Mouse (Mus musculus) induced T-regulatory cell, adult 2 months (primary cell): ENCODE measurements around the gene Rad9b.

Source experiments
- DNase-seq: peaks from one replicate; pipeline ENCODE4 v3.0.0-alpha.2; 2012; ENCODE audit warnings: low read depth

Rad9b gene

DNA sequence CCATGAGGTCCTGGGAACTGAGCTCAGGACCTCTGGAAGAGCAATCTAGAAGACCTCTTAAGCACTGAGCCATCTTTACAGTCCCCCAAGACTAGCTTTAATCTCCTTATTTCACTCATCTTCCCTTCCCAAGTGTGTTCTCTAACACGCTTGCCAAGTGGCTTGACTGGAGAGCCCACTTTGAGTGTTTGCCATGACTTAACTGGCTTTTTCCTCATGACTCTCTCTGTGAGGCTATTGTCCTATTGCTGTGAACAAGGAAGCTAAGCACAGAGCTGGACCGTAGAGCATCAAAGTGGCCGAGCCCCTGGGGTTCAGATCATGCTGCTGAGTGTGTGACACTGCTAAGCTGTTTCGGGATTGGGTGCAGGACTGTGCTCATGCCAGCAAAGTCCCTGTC is 41.7 kb downstream of the Rad9b start:
- no peak for DNase-seq

DNA sequence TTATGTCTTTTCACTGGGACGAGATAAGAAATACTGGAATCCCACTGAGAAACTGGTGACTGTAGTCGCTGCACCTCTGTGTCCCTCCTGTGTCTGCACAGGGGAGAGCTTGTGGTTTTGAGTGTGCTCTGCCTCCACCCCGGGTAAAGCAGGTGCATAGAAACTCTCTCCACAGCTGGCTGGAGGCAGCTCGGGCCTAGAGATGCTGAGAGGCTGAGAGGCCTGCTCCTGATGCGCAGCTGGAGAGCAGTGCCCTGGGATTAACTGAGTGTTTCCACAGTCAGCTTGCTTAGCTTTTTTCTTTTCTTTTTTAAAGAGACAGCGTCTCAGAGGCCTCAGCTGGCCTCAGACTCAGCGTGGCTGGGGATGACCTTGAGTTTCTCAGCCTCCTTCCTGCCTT is 42.3 kb downstream of the Rad9b start:
- DNase-seq, result no peak

DNA sequence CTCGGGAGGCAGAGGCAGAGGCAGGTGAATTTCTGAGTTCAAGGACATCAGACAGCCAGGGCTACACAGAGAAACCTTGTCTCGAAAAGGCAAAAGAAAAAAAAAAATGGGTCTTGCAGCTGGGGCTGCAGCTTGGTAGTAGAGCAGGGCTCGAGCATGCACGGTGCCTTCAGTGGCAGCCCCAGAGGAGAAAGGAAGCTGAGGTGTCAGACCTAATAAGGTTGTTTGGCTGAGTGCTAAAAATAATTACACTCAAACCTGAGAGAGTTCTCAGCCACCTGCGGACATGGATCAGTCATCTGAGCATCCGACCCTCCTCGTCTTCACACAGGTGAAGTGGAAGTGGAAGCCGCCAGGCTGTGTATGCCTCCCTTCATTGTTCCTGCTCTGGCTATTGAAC is 43.3 kb downstream of the Rad9b start:
- DNase-seq, result no peak

DNA sequence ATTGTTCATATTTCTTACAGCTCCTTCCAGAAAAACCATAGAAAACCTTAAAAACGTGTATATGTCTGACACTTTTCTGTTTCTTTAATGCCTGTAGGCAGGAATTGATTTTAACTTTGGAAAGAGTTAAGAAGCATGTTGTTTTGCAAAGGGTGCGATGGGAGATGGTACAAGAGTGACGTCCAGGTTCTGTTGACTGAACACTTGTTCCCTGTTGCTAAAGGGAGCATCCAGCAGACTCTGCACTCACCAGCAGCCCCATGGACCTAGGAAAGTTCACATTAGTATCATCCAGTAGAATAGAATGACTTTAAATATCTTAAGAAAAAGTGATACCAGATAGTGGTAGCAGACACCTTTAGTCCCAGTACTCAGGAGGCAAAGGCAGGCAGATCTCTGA is 47.5 kb downstream of the Rad9b start:
- no peak for DNase-seq

DNA sequence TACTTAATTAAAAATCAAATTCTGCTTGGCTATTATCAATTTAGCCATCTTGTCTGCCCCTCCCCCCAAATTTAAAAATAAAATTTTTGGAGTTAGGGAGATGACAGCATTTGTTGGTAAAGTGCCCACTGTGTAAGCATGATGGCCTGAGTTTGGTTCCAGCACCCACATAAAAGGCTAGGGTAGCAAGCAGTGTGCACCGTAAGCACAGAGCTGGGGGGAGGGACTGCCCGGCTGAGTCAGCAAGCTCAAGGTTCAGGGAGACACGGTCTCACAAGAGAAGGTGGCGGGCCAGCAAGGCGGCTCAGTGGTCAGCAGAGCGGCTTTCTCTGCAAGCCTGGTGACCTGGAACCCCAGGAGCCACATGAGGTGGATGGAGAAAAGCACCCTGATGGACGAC is 48.6 kb downstream of the Rad9b start:
- DNase-seq, result no peak

DNA sequence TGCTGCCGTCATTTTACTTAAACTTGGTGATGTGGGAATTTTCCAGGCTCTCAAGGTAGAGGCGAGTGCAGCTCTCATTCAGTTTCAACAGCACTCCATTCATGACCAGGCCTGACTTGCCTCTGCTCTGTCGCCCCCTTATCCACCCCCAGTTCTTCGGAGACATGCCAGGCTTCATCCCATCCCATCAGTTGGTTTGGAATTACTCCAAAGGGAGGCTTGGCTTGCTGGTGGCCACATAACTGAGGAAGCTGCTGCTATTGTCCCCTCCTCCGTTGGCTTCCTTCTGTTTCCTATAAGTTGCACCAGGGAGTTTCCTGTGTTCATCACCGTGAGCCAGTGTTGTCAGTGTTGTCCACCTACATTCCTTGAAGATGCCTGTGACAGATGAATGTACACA is 49.5 kb downstream of the Rad9b start:
- no peak for DNase-seq

DNA sequence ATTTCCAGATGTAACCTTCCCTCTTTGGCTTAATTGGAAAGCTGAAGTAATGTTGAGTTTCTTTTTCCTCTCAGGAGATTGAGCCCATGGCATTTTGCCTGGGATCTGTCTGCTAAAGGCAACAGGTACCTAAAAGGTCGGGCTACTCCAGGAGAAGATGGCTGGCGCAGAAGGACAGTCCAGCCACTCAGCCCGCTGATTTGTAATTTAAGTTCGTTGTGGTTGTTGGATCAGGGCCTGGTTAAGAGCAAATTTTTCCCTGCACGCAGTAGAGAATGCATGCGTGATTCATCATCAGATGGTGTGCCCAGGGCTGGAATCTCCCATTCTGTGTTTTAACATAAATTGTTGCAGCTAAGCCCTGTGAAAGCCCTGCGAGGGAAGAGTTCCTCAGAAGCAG is 50.1 kb downstream of the Rad9b start:
- DNase-seq, result no peak

DNA sequence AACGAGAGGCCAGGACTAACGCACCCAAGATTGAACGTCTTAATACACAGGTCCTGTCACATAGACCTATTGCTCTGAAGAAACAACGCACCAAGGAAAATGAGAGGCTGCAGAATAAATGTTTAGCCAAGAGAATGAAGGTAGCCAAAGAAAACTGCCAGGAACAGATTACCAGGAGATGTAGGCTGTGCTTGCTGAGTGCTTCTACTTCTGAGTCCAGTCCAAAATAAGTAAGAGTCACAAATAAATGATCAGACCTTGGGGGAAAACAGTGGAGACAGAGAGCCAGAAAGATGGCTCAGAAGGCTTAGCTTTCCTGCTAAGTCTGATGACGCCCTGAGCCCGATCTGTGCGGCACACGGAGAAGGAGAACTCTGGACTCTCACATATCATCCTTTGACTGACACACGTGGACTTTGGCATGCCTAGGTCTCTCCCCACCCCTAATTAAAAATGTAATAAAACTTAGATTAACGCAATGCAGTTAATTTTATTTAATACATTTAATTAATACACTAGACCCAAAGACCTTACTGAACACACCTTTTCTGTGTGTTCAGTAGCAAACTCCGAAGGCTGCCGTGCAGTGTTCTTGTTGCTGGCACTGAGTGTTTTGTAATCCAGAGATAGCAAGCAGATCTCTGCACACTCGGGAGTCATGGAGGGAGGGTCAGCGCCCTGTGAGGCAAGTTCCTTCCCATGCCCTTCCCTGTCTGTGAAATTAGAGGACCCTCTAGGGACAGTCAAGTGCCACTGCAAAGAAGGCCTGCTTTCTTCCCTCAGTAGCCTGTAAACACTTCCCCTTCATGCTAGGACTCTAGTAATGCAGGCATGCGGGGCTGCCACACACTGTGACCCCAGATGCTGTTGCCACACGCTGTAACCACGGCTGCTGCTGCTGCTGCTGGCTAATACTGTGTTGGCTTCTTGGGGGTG is 51.0 kb downstream of the Rad9b start:
- DNase-seq, result no peak

DNA sequence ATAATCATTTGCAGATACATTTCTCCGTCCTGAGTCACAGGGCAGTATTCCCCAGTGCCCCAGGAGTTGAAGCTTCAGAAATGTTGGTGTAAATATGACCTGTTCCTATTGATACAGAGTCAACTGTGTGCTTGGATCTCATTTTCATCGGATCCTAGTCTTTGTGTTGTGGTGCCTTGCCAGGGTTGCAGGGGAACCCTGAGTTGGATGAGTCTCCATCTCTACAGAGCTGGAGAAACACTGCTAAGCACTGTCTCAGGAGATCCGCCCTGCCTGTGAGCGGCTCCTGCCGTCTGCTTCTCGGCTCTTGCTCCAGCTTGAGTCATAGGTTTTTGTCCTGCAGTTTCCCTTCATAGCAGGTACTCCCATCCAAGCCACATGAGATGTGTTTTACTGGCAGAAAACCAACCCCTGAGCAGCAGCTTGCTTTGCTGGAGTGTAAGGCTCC is 53.9 kb downstream of the Rad9b start:
- no peak for DNase-seq

DNA sequence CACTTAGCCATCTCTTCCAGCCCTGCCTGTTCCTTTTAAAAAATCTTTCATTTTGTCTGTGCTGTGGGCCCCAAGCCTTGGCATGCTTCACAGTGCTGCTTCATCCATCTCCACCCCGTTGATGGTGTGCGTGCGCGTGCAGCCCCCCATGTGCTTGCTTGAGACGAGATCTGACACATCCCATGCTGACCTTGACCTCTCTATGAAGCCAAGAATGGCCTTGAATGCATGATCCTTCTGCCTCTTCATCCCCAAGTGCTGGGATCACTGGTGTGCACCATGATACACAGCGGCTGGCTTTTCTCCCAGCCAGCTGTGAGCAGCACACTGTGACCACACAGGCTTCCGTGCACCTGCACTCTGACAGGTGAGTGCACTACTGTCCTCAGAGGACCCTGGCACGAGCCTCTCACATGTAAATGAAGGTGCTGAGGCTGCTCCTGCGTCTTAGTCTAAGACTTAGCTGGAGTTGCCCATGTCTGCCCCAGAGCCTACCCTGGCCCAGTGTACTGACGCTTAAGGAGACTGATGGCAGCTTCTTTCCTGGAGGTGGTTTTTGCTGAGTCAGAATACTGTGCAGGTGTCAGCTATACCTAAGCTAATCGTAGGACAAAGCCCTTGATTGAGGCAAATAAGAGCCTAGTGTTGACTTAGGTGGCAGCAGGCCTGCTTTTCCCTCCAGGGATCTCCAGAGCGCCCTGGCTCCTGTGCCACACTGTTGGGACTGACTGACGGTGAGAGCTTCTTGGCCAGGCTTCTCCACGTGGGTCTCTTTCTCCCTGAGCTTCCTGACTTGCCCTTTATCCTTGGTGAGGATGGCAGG is 58.7 kb downstream of the Rad9b start:
- DNase-seq, result no peak

DNA sequence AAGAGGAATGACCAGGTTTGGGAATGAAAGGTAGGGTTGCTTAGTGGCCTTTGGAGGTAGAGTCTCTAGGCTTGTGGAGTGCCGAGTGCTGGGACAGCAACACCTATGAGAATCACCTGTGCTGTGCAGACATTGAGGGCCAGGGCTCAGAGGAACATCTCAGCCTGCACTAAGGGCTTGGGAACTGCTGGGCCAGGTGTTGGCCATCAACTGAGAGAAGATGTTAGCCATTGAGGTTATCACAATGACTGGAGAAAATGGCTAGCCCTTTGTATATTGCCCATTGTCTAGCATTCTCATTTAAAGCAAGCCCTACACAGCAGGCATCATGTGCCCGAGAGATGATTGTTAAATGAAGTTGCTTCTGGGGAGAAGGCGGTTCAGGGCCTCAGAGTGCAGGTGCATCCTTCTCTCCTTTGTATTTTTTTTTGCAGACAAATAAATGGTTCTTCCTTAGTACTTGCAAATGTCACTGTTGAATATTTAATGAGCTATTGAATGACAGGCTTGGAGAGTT is 59.8 kb downstream of the Rad9b start:
- no peak for DNase-seq

DNA sequence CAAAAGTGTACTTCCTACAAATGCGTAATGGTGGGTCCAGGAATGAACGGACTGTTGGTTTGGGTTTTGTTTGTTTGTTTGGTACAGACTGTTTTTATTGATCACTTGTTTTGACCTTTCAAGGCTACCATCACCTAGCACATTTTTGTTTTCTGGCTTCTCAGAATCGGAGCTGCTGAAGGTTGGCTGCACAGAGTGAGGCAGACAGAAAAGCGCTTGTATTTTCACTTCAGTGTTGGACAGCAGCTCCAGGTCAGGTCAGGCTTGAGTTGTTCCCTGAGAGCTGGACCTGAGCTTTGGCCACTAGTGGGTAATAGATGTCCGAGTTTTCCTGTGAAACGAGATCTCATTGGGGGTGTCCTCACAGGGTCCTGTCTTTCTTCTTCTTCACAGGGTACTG is 60.9 kb downstream of the Rad9b start:
- no peak for DNase-seq

DNA sequence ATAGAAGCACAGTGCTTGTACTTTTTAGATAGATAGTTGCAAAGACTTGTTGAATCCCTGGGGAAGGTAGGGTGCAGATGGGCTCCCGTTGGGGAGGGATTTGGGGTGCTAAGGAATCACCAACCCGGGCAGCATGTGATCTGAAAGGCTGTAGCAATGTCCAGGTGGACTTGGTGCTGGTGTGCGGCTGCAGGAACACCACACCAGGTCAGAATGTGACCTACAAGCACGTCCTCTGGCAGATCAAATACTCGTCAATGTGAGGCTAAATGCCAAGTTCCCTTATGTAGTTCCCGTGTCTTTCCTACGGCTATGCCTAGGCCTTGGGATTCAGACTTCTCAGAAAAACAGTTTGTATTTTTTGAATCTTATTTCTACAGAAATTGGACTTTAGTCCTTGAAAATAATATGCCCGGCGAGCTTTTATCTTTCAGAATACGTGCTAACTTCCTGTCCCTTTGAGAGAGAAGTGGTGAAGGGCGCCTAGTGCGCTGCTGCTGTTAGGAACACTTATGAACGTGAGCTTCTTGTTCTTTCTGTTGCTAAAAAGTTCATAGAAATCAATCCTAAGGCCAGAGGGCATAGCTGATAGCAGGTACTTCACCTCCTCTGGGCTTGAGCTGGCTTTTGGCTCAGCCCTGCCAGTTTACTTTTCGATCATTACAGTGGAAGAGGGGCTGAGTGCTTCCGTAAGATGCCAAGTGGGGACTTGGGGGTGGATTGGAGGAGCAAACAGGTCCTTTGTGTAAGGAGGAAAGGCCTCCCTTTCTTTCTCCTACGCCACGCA is 62.3 kb downstream of the Rad9b start:
- peak; percentile 62 for DNase-seq

DNA sequence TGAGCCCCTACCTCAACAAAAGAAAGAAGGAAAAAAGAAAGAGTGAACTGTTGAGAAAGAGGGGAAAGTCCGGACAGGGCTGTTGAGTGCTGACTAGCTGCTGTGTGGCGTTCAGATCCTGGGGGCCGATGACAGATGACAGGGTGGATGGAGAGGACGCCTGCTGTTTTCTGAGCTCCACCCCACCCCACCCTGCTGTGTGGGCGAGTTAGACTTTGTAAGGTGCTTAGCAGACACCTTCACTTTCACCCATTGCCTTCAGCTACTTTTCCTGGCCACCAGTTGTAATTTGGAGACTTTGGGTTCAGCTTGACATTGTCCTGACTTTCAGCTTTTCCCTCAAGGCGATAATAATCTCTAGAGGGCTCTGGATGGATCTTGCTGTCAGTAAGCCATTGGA is 62.9 kb downstream of the Rad9b start:
- DNase-seq, result peak; percentile 81

DNA sequence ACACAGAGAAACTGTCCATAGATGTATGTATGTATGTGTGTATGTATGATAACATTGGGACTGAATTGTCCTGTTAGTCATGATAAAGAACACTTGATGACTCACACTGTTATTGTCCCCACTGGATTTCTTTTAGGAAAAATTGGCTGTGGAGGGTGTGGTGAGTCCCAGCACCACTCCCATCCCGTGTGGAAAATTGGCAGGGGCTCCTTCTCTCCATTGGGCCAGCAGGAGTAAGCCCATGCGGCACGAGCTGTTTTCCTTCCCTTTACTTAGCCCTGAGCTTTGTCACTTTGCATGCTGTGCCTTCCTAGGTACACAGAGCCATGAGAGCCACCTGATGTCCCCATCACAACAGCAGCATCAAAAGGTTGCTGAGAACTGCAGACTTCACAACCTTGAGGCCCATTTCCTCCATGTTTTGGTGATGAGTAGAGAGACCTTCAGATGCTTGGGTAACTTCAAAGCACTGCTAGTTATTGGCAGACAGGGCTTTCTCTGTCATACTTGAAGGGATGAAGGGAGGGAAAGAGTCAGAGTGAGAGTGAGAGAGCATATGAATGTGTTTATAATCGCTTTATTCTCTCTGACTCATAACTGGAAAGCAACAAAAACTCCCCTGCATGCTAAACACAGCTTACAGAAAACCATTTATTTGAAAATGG is 65.8 kb downstream of the Rad9b start:
- DNase-seq, result peak; percentile 89

DNA sequence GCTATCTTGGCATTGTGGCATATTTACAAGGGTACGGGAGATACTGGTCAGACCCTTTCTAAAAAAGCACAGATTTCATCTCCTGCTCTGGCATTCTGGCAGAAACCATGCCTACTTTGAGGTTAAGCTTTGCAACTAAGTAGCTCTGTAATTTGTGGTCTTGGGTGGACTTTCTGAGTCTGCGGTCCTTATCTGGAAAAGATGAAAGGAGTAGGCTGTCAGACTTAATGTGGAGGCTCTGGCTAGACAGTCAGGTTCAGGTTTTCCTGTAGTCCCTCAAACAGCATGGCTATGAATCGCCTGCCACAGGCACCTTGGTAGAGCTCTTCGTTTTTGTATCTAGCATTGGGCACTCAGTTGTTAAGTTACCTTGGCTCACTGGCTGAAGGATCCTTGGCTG is 67.0 kb downstream of the Rad9b start:
- DNase-seq, result peak; percentile 59

DNA sequence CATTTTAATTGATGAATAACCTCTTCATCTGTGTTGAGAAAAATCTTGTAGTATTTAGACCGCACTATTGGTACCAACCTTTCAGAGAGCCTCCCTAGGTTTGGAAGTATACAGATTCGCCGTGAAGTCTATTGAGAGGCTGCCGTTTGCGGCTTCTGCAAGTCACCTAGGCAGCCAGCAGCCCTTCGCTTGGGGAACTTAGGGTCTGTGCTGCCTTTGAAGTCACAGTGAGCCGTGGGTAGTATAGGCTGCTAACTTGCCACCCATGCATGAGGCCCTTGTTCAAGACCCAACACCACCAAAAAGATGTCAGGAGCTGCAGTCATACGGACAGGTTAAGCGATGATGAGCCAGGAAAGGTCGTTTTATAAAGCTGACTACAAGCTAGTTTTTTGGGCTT is 67.8 kb downstream of the Rad9b start:
- DNase-seq, result no peak

DNA sequence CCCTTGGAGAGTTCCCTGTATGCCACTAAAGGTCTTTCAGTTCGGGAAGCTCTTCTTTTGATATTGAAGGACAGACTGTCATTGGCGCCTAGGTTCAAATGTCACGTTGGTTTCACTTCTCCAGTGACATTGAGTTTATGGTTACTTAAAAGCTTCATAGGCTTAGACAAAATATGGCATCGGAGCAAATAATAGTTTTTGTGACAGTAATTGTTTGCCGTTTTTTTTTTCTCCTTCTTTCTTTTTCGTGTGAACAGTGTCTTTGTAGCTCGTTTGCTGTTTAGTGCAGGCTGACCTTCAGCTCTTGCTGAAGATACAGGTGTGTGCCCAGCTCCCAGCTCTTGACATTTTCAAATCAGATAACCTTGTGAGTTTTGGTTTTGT is 68.3 kb downstream of the Rad9b start:
- DNase-seq, result peak; percentile 73

DNA sequence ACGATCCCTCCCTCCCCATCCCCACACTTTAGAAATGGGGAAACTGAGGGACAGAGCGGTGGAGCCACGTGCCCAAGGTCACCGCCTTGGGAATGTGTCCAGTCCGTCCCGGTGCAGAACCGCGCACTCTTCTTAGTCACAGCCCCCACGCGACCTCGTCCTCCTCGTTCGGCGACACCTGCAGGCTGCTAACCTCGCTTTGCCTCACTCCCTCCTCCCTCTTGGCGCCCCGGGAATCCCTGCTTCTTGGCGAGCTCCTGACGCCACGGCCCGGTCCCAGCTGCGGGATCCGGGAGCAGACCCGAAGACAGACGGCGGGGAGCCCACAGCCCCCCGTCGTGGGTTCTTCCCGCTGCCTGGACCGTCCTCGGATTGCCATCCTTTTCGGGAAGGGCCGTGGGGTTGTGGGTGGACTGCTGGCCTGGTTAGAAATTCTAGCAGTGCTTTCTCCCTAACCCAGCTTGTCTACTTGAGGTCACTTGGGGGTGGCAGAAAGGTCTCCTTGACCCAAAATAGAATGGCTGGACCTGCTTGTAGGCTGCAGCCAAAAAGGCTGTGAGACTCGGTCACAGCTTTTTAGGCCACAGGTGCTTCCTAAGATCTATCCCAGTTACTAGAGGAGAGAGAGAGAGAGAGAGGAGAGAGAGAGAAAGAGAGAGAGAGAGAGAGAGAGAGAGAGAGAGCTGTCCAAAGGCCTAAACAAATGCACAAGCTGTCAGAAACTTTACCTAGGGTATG is 68.8 kb downstream of the Rad9b start:
- DNase-seq, result peak; percentile 61

DNA sequence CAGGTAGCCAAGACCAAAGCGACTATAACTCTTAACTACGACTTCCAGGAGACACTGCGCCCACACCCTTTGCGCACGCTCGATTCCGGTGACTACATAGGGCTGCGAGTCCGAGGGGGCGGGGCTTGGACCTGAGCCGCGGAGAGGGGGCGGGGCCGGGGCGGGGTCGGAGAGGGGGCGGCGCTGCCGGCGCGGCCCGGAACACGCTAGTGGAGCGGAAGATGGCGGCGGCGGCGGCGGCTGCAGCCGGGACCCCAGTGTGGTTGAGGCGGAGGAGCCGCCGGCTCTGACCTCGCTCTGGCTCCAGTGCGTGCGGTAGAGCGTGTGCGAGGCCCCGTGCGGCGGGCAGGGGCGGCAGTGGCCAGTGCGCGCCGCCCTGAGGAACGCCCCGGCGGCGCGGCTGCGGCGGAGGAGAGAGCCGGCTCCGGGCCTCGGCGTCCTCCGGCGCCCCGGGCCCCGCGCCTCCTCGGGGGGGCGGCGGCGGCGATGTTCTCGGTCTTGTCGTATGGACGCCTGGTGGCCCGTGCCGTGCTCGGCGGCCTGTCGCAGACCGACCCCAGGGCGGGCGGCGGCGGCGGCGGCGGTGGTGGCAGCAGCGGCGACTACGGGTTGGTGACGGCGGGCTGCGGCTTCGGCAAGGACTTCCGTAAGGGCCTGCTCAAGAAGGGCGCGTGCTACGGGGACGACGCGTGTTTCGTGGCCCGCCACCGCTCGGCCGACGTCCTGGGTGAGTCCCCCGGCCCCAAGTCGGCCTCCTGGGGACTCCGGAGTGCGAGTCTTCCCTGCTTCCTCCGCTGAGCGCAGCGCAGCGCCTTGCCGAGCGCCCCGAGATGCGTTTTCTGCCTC is 69.6 kb downstream of the Rad9b start, which contains the start of gene Pptc7:
Gene Pptc7 (plus strand): TSS at position 183 of the 846 bp plus-strand sequence.
- DNase-seq, result peak; percentile 97
